Mouse (Mus musculus) cerebellum, adult 11-12 months (tissue): ENCODE data around the gene Zbtb18.

Experiments used
- DNase-seq: peaks from one replicate; pipeline ENCODE4 v3.0.0; 2022

Gene Zbtb18

DNA sequence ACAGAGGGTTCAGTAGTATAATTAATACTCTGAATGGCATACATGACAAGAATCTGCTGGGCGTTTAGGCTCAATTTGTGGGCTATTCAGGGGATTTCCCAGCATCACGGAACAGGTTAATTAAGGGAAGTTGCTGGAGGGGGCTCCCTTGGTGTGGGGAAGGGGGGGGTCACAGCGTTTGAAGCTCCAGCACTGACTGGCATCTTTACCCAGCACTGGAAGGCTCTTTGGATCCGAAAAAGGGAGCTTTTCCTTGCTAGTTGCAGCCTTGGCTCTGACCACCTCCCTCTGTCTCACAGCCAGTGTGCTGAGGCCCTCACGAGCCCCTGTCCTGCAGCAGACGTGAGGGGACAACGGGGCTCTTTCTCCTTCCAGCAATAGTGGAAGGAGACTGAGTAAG is 42.5 kb downstream of the Zbtb18 start:
- no peak for DNase-seq

DNA sequence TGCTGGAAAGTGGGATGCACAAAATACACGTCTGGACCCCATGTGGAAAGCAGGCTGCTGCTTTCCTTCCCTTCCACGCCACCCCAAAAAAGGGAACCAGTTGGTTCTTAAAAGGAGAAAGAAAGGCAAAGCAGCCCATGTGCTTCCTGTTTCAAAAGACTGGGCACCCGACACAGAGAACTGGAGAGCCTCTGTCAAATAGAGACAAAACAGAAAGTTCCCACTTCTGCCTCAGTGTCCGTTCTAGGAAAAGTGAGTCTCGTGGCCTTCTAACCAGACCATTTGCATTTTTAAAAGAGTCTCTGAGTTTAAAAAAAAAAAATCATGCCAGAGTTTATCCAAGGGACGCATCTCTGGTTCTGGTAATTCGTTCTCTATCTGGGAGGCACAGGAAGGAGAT is 47.7 kb downstream of the Zbtb18 start:
- no peak for DNase-seq

- DNase-seq: no peak
These were observed 48.7 kb downstream of the Zbtb18 start for GRCm38 (mm10) chr1:177490808-177491207.

GRCm38 (mm10) chr1:177491280-177491679 is 49.1 kb downstream of the Zbtb18 start:
- no peak for DNase-seq

GRCm38 (mm10) chr1:177494306-177494705 is 52.2 kb downstream of the Zbtb18 start:
- DNase-seq: no peak

DNA sequence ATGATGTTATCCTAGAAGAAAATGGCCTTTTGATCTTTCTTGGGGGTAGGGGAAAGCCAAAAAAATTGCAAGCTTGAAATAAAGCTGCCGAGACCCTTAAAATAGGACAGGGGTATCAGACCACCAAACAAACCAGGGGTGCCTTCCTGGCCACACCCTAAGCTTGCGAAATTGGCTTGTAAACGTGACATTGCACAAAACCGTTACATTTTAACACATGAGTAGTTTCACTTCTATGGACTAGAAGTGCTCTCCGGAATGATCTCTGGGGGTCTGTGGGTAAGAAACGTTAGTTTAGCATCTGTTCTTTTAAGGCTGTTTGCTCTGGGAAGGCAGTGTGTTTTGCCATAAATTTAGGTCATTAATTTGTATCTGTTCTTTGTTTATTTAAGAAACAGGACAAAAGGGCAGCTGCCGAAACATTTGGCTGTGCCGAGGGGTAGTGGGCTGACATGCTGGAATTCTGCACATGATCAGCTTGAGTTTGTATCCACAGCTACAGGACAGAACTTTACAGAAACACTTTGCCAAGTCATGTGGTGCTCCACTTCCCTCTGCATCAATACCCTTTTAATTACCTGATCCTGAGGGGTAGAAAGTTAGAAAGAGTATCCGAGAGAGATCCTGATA is 52.9 kb downstream of the Zbtb18 start:
- DNase-seq: no peak
